31 mouse cellular contexts compared by ENCODE assay signal in the genomic region with DNA sequence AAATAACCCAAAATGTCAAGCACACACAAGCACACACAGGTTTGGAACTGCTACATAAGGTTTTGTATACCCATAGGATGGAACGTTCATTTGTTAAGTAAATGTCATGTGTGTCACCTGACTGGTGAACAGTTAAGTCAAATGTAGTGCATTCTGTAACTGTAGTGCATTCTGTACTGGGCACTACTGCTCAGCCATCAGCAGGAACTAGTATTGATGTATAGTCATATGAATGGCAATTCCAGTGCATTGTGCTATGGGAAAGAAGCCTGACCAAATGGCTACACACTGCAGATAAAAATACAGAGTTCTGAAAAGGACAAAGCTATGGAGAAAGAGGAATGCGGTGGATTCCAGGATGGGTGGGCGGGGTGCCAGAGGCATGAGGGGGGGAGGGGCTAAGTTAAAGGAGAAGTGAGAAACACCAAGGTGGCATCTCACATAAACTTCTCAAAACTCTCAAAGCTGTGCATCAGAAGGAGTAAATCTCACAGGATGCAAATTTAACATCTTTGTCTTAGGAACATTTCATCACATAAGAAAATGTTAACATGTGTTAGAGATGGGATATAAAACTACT. TPM values are rescaled to one million over a fixed set of nuclear protein-coding genes. Genes with fewer than 3 reads are reported as not detected.
DNase-seq lines count a peak whose midpoint lies in the region; ATAC-seq and TF ChIP-seq lines count a peak whose summit lies in the region.
"Had no signal": no experiment of that assay in that cellular context is flagged by ENCODE, and none has a peak within 500 bp of the region (broad histone marks: within the 10 kb centered on the region; RNA-seq: fewer than 3 reads in every experiment).

No protein-coding gene starts in this region.

- peak; percentile 7; the same call in 1 of the 2 replicates for ATAC-seq in frontal cortex, adult (ENCODE audit: low TSS enrichment)
- ATAC-seq: forebrain, embryonic 16.5 days; liver, embryonic 12.5 days; liver, postnatal 0 days; lung, postnatal 0 days; midbrain, embryonic 16.5 days had no signal

- H3K4me3 ChIP-seq in spleen, adult 2 months (ENCODE audit: extremely low read depth, insufficient read depth, insufficient read length) = no peak overlapping the region
- H3K4me3 ChIP-seq: embryonic facial prominence, embryonic 13.5 days; erythroblast, embryonic 14.5 days; heart, embryonic 12.5 days; kidney, embryonic 15.5 days; liver, embryonic 12.5 days; midbrain, embryonic 10.5 days had no signal

- peak; percentile 9; the same call in 1 of the 2 replicates for TF ChIP-seq POLR2A in spleen, adult 2 months (IDR thresholded peaks at IDR 0.05; ENCODE audit: low read depth, low read length)

- no peak for TF ChIP-seq CTCF in spleen, adult 2 months (IDR thresholded peaks at IDR 0.05; ENCODE audit: extremely low read depth, insufficient read depth, insufficient read length, insufficient replicate concordance)

- peaks cover 16% of the 10 kb centered on the region for H3K4me1 ChIP-seq in spleen, adult 2 months (ENCODE audit: control insufficient read depth, insufficient read depth, insufficient read length)

- H3K27me3 ChIP-seq in spleen, adult 2 months (ENCODE audit: control insufficient read depth, insufficient read depth, low read length) = no peaks in the 10 kb centered on the region
- H3K27me3 ChIP-seq in splenic B cell, adult 2 months (ENCODE audit: control insufficient read depth, insufficient read depth, low read length, poor library complexity, severe bottlenecking) = no peaks in the 10 kb centered on the region
- H3K27me3 ChIP-seq: embryonic facial prominence, embryonic 13.5 days; heart, embryonic 12.5 days; kidney, embryonic 15.5 days; liver, embryonic 12.5 days had no signal

- WGBS in spleen, adult 2 months = 57% methylated on average over 3 of the region's 3 CpGs

- H3K36me3 ChIP-seq in spleen, adult 2 months (ENCODE audit: control insufficient read depth, insufficient read depth, low read length) = no peaks in the 10 kb centered on the region
- no peaks in the 10 kb centered on the region for H3K36me3 ChIP-seq in splenic B cell, adult 2 months (ENCODE audit: control insufficient read depth, insufficient read depth, low read length, poor library complexity, severe bottlenecking)
- H3K36me3 ChIP-seq: embryonic facial prominence, embryonic 13.5 days; heart, embryonic 12.5 days; kidney, embryonic 15.5 days; liver, embryonic 12.5 days; midbrain, embryonic 10.5 days had no signal

- H3K27ac ChIP-seq in spleen, adult 2 months (ENCODE audit: insufficient read depth, low read length) = peak overlapping the region; percentile 55; the same call in 1 of the 2 replicates
- H3K27ac ChIP-seq: embryonic facial prominence, embryonic 13.5 days; hindbrain, embryonic 14.5 days; kidney, embryonic 15.5 days; liver, embryonic 12.5 days; midbrain, embryonic 10.5 days had no signal

- DNase-seq in frontal cortex, postnatal 36 days (ENCODE audit: low spot score in 2 of 2) = no peak
- no peak for DNase-seq in spleen, adult 2 months (ENCODE audit: low read depth in 1 of 2, low spot score in 2 of 2)
- no peak for DNase-seq in spleen, postnatal 10 days (ENCODE audit: low spot score in 2 of 2)
- peak; percentile 64 for DNase-seq in Muller cell, postnatal 12 days (ENCODE audit: inconsistent ontology term)
- DNase-seq in splenic B cell, adult 2 months (ENCODE audit: low read depth, low spot score) = peak; percentile 65
- no peak for DNase-seq in testis, postnatal 10 days (ENCODE audit: low spot score)
- no peak for DNase-seq in adipocyte (ENCODE audit: low spot score)
- DNase-seq: adrenal gland, adult 2 months; adrenal gland, postnatal 36 days; cerebellum, adult 2 months; gastrocnemius, postnatal 14 days; kidney, adult 11 months; layer of hippocampus, postnatal 36 days; left cerebral cortex, postnatal 4 days; liver, postnatal 0 days; right cerebral cortex, adult 18-20 months; thymus, adult 2 months; thymus, postnatal 36 days had no signal

RNA-seq across cellular contexts. Expression of gene Fbxl5, which starts 21.2 kb away (rescaled TPM):
- 13.0 and 13.9 TPM in 2 replicates for polyA plus RNA-seq in spleen, adult 2 months (2012; rRNA removed)

RNA-seq across cellular contexts. Expression of gene Bst1, which starts 24.0 kb away (rescaled TPM):
- polyA plus RNA-seq in spleen, adult 2 months (2012; rRNA removed) = 5.6 and 8.4 TPM in 2 replicates
- polyA plus RNA-seq: embryonic facial prominence, embryonic 13.5 days; erythroblast, embryonic 14.5 days; forebrain, embryonic 11.5 days; forebrain, embryonic 16.5 days; hindbrain, embryonic 14.5 days; midbrain, embryonic 10.5 days; neural tube, embryonic 11.5 days had no signal

RNA-seq across cellular contexts. Expression of gene Cd38, which starts 25.7 kb away (rescaled TPM):
- polyA plus RNA-seq in spleen, adult 2 months (2012; rRNA removed) = 37.3 and 38.9 TPM in 2 replicates
- polyA plus RNA-seq: erythroblast, embryonic 14.5 days had no signal

Comparison
In these comparisons a context has a peak if more than half of its experiments do, and no peak if none do; other contexts are left out.
1. DNase-seq: peak in Muller cell, postnatal 12 days (single experiment) and splenic B cell, adult 2 months (single experiment); none in frontal cortex, postnatal 36 days (0 of 2), spleen, adult 2 months (0 of 2), spleen, postnatal 10 days (0 of 2), testis, postnatal 10 days (single experiment) and adipocyte (single experiment).